Mouse (Mus musculus): ENCODE data around the gene Ttc4.

The Ttc4 gene

DNA sequence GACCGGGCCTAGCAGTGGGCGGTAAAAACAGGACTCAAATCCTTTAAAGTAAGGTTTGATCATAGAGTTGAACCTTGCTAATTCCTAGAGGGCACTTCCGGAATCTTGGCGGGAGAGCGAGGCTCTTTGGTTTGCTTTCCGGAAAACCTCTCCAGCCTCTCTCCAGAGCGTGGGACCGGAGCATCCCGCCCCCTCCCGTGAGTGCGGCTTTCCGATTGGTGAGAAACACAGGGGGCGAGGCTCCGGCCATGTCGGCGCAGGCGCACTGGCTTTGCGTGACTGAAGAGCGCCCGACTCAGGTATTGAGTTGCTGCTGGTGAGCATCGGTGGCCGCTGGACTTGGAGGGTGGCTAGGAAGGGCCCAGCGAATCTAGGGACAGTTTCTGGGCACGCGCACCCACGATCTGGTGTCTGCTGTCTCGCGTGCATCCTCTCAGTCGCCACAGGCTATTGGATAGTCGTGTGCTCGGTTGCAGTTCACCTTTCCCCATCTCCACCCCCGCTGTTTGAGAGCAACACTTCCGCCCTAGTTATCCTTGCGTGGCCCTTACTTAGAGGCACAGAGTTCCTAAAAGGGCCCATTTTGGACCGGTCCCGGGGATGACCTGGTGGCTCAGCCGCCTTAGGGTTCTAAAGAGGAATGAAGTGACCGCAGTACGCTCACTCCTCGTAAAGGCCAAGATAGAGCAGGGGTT, 27.8 kb downstream of the Ttc4 start, which contains the start of gene Pars2:
Gene Pars2 (plus strand): TSS at position 237 of the 695 bp plus-strand sequence.
- DNase-seq: peak; percentile 98

DNA sequence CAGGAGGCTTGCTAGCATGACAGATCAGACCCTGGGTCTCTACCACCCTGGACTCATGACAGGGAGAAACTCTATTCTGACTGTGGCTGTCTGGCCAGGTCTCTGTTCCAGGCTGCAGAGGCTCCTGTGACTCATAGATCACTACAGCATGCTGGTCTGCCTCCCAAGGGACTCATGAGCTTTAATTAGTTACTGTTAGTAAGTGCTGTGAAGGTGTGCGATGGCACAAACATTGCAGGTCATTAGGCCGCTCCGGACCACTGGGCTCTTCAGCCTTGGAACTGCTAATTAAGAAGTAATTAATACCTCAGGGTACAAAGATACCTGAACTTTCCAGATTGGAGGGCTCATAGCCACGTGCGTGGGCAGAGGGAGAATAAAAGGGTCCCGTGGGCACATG, 31.6 kb downstream of the Ttc4 start:
- no peak for DNase-seq

DNA sequence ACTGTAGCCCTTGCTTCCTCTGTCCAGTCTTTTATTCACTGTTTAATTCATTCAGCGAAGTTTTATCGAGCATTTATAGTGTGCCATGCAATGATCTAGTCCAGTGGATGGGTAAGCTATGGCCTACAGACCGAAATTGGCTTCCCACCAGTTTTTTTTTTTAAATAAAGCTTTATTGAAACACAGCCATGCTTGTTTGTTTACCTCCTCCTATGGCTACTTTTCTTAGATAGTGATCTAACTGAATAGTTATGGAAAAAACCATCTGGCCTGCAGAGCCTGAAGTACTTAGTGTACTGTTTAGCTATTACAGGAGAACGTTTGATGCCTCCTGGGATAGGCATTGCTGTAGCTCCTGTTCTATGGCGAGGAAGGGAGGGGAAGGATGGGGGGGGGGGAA, 32.9 kb downstream of the Ttc4 start:
- no peak for DNase-seq

DNA sequence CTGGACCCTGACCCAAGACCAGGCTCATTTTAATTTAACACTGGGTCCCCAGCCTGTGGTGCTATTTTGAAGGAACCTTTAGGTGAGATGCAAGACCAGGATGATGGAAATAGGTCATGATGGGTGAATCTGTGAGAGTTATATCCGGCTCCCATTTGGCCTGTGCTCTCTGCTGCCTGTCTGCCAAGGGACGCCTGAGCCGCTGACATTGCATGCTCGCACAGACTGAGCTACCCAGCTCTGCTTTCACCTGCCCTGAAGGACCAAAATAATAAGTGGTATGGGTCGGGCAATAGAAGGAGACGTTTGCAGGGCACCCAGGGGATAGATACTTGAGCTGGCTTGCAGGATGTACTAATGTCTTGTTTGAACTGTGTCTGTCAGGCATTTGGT, 34.5 kb downstream of the Ttc4 start:
- no peak for DNase-seq

DNA sequence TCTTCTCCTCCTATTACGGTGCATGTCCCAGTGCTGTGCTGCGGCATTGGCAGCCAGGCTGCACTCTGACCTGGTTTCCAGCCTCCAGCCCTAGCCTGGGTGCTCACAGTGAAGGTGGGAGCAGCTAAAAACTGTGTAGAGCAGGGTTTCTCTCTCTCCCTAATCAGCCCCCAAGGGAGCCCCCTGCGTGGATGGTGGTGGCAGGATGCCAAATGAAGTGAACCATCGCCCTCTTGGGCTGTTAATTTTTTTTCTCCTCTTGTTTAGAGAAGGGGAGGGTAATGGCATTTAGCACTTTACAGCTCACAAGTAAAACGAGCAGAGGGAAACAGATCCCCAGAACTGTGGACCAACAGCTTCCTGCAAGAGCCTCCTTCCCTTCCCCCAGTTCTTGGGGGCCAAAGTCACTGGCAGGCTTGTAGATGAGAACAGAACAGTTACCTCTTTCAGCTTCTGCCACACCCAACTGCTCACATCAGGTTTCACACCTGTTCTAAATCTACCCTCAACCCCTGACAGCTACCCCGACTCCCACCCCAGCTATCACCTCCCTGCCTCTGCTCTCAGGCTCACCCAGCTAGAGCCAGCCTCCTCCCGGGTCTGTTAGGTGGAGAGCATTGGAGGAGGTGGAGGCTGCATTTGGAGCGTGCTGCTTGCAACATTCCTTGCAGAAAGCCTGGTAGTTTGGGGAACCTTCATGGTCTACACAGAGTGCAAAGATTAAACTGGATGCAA, 35.1 kb downstream of the Ttc4 start:
- DNase-seq: no peak

DNA sequence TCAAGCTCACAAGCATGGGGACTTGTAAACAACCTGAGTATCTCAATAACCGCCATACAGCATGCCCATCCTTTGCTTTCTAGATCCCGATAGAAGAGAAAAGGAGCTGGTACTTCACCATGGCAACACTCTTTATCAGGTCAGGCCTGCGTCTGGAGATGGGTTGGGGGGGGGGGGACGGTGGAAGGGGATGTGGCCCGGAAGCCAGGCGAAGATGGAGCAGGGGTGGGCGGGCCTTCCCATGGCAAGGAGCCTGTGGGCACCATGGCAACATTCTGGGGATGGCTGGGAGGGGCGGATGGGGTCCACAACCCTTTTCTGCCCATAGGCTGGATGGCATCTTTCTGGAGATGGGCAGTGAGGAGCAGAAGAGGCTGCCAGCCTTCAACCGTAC, 44.7 kb downstream of the Ttc4 start:
- no peak for DNase-seq

DNA sequence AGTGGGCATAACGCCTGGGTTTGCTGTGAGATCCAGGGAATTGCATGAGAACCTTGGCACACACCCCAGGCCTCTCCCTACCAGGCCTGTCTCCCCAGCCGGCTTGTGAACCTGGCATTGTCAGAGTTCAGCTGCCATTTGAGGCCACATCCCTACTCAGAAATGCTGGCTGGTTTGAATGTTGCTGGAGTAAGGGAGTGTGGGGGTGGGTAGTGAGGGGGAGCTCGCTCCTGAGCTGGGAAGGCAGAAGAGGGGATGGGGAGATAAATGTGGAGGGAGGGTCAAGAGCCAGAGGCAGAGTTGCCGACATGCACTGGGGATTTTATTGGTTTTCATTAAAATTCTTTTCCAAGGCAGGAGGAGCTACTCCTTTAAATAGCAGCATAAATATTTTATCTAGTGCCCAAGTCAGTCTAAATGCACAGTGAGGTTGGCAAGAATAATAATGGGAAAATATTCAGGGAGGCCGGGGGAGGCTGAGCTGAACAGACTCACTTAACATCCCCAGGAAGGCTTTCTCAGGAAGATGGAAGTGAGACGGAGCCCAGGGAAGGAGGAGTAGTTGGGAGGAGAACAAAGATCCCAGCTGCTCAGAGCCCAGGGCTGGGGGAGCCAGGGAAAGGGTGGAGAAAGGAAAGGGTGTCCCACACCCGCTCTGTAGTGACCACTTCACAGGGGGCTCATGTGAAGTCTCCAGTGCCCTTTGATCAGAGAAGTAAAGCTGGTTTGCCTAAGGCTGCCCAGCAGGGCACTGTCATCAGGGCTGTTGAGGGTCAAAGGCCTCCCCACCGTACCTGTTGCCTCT, 45.3 kb downstream of the Ttc4 start:
- no peak for DNase-seq

DNA sequence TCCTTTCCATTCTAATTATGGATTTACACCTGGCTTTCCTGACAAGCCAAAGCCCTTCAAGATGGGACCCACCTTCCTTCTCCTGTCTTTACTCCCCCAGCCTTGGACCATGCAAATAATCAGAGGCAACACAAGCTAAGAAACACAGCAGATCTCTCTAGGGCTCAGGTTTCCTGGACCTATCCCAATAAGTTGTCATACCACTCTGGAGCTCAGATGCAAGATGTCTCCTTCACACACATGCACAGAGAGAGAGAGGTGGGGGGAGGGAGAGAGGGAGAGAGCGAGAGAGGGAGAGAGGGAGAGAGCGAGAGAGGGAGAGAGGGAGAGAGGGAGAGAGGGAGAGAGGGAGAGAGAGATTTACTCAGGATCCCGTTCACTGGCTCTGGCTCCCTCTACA, 46.4 kb downstream of the Ttc4 start:
- no peak for DNase-seq

DNA sequence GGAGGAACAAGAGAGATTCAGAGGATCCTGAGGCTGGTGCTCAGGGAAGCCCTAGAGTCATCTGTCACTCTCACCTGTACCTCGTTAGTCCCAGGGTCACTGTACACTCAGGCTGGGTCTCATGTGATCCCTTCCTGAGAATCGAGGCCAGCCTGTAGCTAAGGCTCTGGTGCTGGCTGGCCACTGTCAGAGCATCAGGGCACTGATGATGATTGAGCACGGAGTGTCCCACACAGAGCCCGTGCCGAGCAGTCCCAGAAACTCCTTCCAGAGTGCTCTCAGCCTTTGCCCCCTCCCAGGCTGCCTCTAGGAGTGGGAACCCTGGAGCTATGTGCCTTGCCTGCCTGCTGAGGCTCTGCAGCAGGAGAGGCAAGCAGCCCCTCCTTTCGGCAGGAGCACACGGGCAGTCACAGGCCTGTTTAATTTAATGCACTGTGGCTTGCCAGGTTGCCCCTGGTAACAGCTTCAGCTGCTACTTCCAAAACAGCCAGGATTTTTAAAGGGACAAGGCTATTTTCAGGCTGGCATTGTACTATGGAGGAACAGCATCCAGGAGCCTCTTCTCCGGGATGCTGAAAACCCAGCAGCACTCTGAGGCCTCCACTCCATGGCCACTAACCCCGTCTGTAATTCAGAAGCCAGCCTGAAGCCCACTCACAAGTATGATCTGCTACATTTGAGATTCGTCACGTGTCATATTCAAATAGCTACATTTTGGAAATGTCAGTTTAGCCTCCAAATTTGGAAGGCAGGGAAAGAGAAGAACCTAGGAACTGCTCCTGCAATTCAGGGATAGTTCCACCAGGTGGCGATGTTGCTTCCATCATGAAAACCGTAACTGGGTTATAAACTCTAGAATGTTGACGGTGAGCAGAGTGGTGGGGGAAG, 48.2 kb downstream of the Ttc4 start:
- DNase-seq: peak; percentile 87

DNA sequence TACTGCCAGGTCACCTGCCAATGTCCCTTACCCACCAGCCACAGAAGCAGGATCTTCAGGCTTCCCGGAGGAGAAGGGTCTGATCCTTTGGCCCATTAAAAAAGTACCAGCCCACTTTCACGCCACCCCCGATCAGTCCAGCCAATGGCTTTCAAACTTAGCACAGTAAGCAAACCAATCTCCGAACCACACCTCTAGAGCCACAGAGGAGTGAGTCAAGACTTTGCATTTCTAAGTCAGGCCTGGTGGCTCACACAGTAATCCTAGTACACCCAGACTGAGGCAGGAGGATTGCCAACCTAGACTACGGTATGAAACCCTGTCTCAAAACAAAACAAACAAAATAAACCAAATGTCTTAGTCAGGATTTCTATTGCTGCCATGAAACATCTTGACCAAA, 49.4 kb downstream of the Ttc4 start:
- no peak for DNase-seq

DNA sequence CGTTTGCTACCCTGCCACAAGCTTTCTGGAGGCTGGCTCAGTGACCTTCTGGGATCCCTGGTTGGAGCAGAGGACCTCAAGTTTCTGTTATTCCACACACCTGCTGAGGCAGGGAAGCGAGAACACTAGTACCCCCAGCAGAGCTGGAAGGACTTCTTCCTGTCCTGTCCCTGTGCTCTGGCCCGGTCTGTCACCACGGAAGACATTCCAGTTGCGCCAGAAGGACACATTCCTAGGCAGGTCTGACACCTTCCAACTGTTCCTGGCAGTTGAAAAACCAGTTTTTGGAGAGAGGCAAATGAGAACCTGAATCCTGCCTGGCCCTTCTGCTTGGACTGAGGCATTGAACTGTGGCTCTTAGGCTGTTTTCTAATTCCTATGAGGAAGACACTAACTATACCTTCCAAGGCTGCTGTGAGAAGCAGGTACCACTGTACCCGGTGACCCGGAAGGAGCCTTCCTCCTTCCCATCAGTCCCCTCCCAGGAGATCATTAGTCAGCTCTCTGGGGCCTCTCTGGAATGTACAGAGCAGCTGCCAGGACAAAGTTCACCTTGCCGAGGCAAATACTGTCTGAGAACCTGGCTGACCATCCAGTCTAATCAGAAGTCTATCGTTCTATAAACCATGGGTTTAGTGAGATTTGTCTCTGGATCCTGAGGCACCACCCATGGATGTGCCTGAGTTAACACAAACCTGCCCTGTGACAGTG, 49.9 kb downstream of the Ttc4 start:
- no peak for DNase-seq

DNA sequence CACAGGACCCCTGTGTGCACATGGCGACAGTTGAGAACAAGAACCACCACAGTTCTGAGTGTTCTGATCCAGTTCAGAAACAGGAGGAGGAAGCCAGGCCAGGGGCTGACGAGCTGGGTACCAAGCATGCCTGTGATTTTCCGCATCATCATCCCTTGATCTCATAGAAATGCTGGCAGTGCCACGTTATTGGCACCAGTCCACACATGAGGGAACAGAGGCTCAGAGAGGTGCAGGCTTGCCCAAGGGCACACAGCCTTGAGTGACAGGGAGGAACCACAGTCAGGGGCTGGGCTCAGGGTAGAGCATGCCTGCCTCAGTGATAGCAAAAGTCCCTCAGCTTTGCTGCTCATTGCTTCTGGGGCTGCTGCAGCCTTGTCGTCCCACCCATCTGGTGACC, 50.9 kb downstream of the Ttc4 start:
- no peak for DNase-seq

DNA sequence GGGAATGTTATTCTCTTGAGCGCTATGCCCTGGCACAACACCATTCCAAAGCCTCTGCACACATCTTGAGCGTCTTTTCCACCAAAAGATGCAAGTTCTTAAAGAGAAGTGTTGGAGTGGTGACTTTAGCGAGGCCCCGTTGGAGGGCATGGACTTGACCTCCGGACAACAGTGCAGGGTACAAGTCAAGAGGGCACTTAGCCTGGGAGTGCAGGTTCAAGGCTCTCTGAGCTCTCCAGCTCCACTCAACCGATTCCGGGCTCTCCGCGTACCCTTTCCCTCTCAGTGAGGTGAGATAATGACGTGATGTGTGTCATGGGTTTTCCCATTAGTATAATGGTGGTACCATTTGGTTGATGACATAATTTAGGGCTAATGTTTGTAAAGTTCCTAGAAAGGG, 54.5 kb downstream of the Ttc4 start:
- DNase-seq: no peak

DNA sequence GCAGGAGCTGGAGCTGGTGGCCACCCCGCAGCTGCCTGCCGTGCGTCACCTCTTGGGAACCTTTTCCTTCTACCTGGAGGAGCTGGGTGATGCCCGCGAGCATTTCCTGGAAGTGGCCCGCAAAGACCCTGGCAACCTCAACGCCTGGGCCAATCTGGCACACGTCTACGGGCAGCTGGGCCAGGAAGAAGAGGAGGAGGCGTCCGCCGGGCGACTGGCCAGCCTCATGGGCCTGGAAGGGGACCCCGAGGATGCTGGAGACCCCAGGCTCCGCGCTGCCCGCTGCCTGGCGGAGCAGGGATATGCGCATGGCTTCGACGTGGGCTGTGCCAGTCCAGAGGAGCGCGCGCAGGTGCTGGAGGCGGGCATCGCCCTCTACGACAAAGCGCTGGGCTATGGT, 56.0 kb downstream of the Ttc4 start:
- no peak for DNase-seq

DNA sequence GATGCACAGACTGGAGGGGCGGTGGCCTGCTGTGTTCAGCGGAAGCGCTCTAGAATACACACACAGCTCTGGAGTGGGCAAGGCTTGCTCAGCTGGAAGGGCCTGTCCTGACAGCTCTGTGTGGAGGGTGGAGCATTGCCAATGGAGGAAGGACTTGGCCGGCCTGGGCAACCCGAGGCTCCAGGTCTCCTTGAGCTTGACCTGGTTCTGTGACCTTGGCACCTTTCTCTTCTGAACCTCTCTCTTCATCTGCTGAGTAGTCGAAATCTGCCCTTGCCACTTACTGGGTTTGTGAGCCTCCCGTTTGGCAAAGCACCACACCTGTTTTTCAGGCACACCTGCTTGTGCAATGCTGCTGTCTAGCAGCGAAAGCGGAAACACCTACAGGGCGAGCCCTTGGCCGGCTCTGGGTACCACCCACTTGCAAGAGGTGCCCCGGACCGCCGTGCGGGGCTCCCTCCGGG, 56.7 kb downstream of the Ttc4 start, which contains the start of gene Ttc22:
Gene Ttc22 (plus strand): TSS at position 403 of the 464 bp plus-strand sequence.
- DNase-seq: no peak

DNA sequence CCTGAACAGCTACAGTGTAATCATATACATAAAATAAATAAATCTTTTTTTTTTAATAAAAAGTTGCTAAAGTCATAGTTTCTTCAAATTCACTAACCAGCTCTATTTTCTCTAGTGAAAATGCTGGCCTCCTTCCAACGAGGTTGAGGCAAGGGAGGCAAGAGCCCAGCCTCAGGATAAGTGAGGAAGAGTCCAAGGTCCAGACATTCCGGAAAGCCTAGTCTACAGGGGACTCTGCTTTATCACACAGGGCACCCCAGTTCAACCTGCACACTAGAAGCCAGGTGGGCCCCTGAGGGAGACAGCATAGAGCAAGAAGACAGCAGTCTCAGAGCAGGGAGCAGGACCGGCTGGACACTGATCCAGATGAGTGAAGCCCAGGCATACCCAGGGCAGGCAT, 57.3 kb downstream of the Ttc4 start:
- DNase-seq: no peak

DNA sequence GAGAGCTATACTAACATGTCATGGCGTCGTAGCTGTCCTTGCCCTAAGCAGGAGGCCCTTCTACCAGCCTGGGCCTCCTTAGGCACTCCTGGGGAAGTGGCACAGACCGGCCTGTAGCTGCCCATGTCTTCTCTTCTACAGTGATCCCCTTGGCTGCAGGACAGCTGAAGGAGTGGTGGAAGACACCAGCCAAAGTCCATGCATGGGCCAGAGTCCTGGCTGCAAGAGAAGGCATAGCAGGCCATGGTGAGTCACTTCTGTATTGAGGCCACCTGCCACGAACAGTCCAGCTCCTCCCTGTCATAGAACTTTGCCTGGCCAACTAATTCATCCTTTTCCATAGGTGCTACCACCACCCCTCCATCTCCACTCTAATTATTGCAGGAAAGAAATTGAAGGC, 59.8 kb downstream of the Ttc4 start:
- DNase-seq: no peak

DNA sequence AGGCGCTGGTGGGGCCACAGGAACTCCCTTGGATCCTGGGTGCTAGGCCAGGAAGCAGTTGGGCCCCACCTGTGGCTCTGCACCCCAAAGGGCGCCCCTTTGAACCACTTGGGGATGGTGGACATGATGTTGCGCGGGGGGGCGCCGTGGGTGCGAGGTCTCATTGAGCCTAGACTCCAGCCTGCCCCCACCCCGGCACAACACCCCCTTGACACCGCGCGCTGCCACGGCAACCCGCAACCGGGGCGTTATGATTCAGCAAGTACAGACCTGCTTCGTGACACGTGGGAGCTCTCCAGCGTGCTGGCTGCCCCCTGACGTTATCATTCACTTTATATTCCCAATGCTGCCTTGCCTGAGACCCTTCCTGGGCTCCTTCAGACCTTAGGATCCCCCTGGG, 61.7 kb downstream of the Ttc4 start, which contains the start of gene Lexm:
Gene Lexm (minus strand): TSS at position 186 of the 400 bp plus-strand sequence.
- DNase-seq: no peak

DNA sequence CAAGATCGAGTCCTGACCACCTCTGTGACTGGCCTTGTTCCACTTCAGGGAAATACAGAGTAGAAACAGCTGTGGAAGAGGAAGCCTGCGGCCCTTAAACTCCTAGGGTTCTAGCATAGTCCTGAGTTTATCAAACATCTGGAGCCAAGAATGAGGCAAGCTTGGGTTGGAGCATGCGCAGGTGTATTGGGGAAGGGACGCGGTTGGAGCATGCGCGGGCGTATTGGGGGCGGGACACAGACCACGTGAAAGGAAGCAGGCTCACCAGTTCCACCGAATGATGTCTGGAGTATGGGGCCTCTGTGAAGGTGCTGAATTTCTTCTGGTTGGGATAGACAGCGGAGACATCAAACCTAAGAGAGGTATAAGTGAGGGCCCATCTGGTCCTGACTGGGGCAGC, 63.1 kb downstream of the Ttc4 start:
- DNase-seq: no peak

DNA sequence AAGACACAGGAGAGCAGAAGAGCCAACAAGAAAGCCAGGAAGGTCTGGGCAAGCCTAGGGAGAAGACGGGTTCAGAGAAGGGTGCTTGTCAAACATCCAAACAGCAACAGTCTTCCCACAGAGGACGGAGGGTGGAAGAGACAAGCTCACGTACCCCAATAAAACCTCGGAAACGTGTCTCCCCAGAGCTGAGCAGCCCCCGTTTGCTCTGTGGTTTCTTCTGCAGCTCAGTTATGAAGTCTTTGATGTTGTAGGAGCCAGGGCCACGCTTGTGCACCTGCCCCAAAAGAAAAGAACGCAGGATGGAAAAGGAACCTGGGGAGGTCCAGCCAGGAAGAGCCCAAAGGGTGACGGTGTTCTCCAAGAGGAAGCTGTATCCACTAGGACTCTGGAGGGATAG, 63.9 kb downstream of the Ttc4 start:
- no peak for DNase-seq

DNA sequence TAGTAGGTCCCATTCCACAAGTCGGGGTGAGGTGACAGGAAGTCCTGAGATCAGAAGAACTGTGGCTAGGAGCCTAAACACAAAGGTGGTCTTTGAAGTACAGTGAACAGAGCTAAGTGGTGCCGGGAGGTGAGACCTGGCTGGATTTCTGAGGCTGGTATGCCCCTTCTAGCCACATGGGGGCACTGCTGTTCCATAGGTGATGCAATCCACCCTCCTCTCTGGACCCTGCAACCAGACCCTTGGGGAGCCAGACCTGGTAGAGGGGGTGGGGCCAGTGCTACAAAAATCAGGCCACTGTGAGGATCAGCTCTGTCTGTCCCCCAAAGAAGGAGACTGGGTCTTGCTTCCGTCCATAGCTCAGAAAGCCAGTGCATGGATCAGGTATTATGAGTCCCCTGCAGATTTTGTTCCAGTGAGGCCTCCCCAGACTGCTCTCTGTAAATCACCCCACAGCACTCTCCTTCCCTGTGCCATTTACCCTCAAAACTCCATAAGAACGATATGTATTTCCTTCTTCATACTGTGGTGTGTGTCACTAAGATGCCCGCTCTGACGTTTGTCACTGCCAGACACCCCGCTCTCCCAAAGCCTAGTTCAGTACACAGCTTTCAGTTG, 64.5 kb downstream of the Ttc4 start:
- DNase-seq: peak; percentile 60

All from cerebellum, adult 9-10 months (tissue).